Mouse (Mus musculus) liver, postnatal 0 days (tissue): ENCODE results near the gene Nosip.

Experiments used
- CTCF ChIP-seq: sonication (generic); IDR thresholded peaks from 2 replicates; pipeline ENCODE4 v1.5.1; 2016; ENCODE audit warnings: antibody characterized with exemption, low read depth
- EP300 ChIP-seq: IDR thresholded peaks from 2 replicates; pipeline ENCODE4 v1.6.1; 2016; ENCODE audit warnings: antibody characterized with exemption, low read depth, mild to moderate bottlenecking

- TF ChIP-seq CTCF (no peak), EP300 (no peak)
Measured at GRCm38 (mm10) chr7:45051601-45051974, 10.6 kb upstream of the Nosip start.
